Mouse (Mus musculus): ENCODE results near the gene Enkur. TPM values are rescaled to one million over a fixed set of nuclear protein-coding genes. Genes with fewer than 3 reads are reported as not detected.
A peak's percentile ranks its signal among the peaks of the same experiment; 100 is the strongest.
"Not testable (repeated sequence)": the region's sequence is repeated elsewhere in the genome, so short reads cannot be mapped to it uniquely, and the experiment has no call there.

Enkur gene
- not detected in 2 replicates for total RNA-seq (2014; fragmentation: Nextera tagmentation)
- 0.72 TPM in 1 of 2 replicates, not detected in the other for total RNA-seq (2017)

DNA sequence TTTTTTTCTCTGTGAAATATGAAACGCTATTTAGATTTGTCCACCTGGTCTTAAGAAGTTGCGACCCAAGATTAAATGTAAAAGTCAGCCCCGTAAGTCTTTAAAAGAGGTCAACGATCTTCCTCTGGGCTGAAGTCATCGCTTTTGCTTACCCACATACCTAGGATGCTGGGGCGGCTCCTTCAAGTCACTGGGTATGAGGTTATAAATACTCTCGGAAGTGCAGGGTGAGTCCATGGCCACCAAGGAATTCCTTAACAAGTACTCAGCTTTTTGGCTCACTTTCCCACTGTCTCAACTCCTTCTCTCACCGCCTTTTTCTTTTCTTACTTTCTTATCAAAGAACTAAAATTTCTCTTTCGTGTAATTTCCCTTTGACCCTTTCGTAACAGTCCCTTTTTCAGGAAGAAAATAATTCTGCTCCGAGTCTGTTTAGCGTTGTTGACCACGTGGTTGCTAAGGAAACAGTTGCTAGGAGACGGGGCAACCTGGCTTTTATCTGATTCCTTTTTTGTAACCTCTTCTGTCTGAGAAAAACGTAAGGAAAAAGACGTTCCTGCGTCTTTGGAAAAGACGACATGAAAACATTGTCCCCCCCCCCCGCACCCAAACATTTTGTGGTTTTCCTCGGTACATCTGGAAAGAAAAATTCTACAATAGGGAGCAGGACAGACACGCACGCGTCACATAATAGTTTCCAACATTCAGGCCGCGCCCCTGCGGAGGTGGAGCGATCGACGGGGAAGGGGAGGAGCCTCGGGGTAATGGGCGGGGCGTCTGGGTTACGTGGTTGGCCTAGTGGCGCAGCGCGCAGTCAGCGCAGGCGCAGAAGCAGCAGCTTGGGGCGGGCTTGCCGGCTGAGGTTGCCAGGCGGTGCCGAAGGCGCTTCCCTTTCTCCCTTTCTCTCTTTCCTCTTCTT is at the start of gene Enkur, which contains the start of gene Thnsl1:
Enkur (minus strand) TSS at position 454 of the 919 bp plus-strand sequence.
Thnsl1 (plus strand) TSS at position 813 of the 919 bp plus-strand sequence.
- peak; percentile 98 for ATAC-seq (replicated peaks; ENCODE audit: low FRiP score, low TSS enrichment, poor library complexity, severe bottlenecking)

DNA sequence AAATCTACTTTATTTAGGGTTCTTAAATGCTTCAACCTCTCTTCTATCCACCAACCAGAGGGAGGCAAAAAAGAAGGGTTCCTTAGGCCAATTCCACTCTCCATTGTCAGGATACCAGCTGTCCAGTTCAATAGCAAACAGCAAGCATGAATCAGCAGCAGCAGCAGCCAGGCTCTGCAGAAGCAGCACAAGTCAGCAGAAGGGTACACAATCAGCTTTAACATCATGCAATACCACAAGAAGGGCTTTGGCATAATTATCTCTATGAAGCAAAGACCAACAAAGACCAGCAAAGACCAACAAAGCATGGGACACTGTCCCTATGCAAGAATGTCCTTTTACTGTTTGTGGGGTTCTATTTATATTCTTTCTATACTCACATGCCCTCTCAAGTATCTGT is 49.1 kb upstream of the Enkur start:
- peak; percentile 77 for ATAC-seq (replicated peaks; ENCODE audit: low FRiP score, low TSS enrichment, poor library complexity, severe bottlenecking)

DNA sequence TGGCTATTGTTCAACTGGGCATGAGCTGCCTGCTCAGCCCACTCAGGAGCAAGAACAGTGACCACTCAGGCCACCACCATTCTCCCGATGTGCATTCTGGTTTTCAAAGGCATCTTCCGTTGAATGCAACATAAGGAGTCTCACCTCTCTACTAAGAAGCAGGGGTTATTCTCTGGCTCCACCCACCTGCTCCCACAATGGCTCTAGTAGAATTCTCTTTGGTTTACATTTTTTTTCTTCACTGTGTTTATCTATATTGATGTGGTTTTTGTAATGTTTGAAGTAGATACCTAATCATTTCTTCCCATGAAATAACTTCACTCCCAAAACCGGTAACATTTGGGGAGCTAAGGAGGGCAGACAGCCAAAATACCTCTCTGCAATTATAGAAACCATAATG is 48.5 kb upstream of the Enkur start:
- peak; percentile 65 for ATAC-seq (replicated peaks; ENCODE audit: low FRiP score, low TSS enrichment, poor library complexity, severe bottlenecking)

DNA sequence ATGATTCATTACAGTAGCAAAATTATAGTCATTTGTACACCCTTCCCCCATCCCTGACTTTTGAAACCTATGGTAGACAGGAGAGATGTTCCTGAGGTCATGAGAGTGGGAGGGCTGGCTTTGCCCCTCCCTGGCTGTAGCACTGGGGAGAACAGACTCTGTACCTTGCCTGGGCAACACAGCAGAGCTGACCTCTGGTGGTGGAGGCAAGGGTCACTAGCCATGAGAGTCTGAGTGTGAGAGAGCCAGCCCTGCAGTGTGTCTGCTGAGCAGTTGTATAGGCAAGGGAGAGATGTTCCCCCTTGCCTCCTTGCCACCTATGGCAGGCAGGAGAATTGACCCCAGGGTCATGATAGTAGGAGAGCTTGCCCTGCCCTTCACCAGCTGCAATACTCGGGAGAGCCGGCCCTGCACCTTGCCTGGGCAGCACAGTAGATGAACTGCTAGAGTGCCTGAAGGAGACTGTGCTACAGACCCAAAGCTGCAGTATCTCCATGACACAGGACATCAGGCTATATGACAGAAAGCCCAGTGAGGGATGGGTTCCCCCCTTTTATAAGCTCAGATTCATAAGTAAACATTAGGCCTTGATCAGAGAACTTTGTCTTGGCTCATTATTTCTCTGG is 40.4 kb upstream of the Enkur start:
- no peak for ATAC-seq (replicated peaks; ENCODE audit: low FRiP score, low TSS enrichment, poor library complexity, severe bottlenecking)

DNA sequence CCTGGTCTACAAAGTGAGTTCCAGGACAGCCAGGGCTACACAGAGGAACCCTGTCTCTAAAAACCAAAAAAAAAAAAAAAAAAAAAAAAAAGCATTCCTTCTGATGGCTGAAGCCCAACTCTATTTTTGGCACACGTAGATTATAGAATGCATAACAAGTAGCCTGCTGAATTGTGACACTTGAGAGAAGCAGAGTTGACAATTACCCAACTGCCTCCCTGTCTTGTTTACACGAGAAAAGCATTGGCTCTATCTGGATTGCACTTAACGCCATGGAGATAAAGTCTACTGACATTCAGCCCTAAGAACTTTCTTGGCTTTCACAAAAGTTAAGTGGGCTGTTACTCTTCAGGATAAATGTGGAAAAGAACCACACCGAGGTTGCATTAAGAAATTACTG is 39.8 kb upstream of the Enkur start:
- no peak for ATAC-seq (replicated peaks; ENCODE audit: low FRiP score, low TSS enrichment, poor library complexity, severe bottlenecking)

DNA sequence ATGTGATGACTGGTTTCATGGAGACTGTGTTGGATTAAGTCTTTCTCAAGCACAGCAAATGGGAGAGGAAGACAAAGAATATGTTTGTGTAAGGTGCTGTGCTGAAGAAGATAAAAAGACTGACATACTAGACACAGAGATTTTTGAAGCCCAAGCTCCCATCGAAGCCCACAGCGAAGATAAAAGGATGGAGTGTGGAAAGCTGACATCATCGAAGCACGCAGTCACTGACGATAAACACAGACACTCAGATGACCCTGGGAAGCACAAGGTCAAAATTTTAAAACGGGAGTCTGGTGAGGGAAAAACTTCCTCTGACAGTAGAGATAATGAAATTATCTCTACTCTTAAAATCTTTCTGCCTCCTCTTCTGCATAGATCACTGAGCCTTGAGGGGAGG is 38.9 kb upstream of the Enkur start:
- ATAC-seq (replicated peaks; ENCODE audit: low FRiP score, low TSS enrichment, poor library complexity, severe bottlenecking) = not testable (repeated sequence)

DNA sequence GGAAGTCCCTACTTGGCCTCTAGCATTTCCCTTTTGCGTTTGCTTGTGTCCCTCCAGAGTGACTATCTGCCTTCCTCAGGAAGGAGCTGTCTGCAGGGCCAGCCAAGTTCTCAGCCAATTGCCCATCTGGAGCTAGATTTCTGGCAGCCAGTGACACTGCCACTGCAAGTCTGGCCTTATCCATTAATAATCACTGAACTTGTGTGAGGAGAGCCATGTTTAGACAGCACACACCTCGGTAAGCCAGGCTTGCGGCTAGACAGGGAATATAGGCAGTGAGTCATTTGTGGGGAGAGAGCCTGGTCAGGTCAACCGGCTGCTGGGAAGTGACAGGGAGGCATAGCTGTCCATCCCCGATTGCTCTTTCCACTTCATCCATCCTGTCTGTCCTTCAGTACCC is 31.7 kb upstream of the Enkur start:
- peak; percentile 61 for ATAC-seq (replicated peaks; ENCODE audit: low FRiP score, low TSS enrichment, poor library complexity, severe bottlenecking)

DNA sequence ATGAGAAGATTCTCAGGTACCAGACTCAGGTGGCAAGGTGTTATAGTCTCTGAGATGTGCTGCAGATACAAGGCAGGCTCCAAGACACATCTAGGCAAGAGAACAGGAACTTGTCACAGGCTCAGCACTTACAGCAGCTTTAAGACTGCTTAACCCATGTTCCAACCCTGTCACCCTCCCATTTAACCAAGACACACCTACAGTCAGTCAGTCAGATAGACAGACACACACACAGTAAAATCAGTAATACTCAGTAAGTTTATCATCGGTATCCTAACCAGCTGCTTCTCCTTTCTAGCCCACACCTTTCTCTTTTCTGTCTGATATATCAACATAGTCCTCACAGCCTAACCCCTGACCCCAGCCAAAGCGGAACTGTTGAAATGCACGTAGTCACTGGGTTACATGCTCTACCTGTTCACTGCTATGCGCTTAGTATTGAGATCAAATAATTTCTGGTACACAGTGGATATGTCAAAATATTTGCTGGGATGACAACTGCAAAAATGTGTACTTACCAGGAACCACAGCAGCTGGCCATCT is 30.8 kb upstream of the Enkur start:
- ATAC-seq (replicated peaks; ENCODE audit: low FRiP score, low TSS enrichment, poor library complexity, severe bottlenecking) = peak; percentile 46; the same call in 1 of the 2 replicates

DNA sequence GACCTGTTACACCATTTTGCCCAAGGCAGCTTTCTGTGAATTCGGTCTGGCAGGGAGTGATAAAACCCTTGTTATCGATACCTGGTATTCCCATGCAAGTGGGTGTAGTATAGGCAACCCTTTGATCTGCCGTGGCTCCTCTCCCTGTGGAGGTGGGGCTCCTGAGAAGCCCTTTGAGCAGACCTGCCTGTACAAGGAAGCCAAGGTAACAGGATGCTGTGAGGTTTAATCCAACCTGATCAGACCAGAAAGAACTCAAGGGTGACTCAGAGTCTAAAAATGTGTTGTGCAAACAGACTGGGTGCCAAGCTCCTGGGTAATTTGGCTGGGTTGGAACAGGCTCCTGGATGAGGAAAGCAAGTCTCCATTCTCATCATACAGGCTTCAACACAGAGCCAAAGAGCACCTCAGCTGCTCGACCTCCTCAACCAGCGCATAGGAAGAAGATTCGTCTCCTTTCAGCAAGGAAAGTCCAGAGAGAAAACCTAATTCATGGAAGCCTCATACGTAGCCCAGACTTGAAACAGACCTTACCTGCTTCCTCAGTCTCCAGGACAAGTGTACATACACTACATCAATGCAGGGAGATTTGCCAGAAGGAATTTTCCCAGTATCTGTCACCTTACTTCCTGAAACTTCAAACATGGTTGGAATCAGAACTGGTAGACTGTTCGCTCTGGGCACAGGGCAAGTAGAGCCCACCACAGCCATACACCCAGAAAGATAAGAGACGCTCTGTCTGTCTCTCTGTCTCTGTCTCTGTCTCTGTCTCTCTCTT is 29.9 kb upstream of the Enkur start:
- no peak for ATAC-seq (replicated peaks; ENCODE audit: low FRiP score, low TSS enrichment, poor library complexity, severe bottlenecking)

DNA sequence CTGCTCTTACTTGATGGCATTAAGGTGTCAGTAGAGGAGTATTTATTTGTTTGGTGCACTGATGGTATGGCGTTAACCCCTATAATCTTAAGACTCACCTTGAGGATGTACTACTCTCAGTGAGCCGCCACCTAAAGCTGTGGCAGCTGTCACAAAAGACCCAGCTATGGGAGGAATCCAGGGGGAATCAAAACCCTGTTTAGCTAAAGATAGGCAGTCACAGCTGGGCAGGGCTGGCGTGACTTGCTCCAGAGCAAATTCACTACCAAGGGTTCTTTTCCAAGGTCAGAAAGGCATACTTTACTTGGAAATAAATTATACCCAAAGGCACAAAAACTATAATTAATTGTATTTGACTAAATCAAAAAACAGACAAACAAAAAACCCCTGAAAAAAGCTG is 26.0 kb upstream of the Enkur start:
- no peak for ATAC-seq (replicated peaks; ENCODE audit: low FRiP score, low TSS enrichment, poor library complexity, severe bottlenecking)

DNA sequence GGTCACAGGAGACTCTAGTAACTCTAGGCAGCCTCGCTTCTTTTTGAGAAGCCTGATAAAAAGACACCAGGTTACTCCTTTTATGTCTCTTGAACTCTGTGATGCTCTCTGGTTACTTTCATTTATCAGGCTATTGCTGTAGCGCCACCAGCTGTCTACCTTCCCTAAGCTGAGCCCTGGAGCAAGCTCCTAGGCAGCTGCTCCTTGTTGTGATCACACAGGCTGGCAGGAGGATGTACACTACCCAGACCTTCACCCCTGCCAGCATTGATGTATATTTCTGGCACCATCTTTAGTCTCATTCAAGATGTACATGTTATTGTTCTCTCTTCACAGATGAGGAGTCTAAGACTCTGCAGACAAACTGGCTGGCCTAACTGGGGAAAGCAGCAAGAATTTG is 25.1 kb upstream of the Enkur start:
- no peak for ATAC-seq (replicated peaks; ENCODE audit: low FRiP score, low TSS enrichment, poor library complexity, severe bottlenecking)

DNA sequence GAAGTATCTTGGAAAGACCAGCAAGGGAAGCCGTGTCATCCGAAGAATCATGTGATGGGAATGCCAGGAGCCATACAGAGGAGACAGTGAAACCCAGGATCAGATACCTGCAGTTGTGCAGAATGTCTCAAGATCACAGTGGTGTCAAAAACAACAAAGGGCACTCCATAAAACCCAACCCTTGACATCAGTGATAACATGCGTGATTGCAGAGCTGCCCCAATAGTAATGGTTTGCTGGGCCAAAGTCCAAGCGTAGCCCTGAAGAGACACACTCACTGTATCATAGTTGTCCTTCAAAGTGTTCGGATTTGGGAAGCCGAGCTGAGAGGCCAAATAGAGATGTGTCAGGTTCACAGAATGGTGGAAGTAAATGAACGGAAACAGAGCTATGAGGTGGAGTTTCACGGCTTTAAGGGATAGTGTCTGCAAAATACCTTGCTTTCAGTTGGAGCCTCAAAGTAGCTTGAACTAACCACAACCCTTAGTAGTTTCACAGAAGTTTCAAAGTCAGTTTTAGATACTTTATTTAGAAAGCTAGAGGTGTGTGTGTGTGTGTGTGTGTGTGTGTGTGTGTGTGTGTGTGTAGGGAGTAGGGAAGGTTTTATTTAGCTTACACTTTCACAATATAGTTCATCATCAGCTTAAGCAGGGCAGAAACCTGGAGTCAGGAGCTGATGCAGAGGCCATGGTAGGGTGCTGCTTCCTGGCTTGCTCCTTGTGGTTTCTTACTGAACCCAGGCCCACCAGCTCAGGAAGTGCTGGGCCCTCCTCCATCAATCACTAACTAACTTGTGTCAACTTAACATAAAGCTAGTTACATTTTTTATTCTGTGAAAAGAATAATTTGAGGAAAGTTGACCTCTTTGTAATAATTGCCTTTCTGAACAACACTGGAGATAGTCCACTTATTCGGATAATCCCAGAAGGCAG is 17.6 kb upstream of the Enkur start:
- no peak for ATAC-seq (replicated peaks; ENCODE audit: low FRiP score, low TSS enrichment, poor library complexity, severe bottlenecking)

DNA sequence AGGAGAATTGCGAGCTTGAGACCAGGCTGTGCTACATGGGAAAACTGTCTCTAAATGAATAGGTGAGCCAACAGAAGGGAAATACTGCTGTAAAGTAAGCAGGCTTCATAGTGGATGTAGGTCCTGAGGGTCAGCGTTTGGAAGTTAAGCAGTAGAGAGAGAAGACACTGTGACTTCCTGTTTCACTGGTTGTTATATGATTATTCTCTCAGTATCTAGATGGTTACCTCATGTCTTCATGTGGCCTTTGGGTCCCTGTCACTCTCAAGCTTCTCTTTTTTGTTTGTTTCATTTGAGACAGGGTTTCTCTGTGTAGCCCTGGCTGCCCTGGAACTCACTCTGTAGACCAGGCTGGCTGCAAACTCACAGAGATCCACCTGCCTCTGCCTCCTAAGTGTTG is 10.1 kb upstream of the Enkur start:
- ATAC-seq (replicated peaks; ENCODE audit: low FRiP score, low TSS enrichment, poor library complexity, severe bottlenecking) = no peak

DNA sequence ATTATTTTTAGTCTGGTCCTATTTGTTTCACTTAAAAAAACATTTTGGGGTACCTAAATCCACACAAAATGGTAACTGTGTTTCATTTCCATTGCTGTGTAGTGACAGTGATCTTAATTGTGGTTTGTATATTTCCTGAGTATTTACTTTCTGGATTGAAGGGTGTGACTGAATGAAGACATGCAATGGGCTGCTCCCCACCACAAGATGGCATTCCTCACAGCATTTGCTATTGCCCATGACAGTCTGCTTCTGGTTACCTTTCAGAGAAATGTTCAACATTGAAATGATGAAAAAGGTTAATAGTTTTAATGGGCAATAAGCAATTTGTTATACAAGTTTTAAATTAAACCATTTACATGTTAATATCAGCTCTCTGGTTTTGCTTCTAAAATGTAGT is 9.2 kb upstream of the Enkur start:
- ATAC-seq (replicated peaks; ENCODE audit: low FRiP score, low TSS enrichment, poor library complexity, severe bottlenecking) = no peak

DNA sequence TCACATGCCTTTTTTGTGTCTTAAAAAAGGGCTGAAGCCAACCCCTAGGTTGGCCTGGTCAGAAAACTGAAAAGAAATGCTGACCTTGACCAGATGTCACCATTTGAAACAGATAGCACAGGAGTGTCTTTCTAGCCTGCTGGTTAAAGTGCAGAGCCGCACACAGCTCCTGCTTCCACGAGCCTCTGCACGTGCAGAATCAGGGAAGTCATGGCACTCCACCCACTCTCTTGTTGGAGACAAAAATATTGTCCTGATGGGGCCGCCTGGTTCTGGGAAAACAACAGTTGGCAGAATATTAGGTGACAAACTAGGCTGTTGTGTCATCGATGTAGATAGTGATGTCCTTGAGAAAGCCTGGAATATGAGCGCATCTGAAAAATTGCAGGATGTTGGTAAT is 6.2 kb upstream of the Enkur start:
- ATAC-seq (replicated peaks; ENCODE audit: low FRiP score, low TSS enrichment, poor library complexity, severe bottlenecking) = no peak

DNA sequence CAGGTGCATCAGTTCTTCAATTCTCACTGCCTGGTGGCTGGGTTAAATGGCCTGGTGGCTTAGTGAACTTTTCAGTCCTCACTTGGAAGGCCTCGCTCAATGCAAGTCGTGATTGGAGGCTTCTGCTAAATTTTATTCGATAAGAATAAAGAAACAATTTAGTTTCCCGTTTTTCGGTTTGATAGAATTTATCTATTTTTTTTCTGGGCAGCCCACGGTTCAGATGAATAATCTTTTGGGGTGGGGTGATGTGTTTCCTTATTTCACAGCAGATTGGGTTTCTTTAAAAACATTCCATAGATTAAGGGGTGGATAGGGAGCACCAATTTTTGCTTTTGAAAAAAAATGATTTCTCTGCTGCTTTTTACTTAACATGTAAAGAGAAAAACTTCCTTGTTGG is 1.1 kb upstream of the Enkur start:
- peak; percentile 1; the same call in 1 of the 2 replicates for ATAC-seq (replicated peaks; ENCODE audit: low FRiP score, low TSS enrichment, poor library complexity, severe bottlenecking)

DNA sequence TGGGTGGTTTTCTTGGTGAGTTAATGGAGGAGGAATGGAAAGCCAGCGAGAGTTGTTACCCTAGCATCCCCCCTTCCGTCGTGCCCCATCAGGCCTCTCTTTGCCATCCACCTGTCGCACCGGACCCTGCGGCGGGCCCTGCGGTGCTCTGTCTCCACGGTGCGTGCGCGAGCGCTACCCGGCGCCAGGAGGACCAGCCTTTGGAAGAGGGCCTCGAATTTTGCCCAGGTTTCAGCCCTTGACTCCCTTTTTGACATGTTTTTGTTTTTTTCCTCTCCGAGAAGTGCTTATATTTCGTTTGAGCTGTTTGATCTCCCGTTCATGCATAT is 630 bp upstream of the Enkur start:
- peak; percentile 79 for ATAC-seq (replicated peaks; ENCODE audit: low FRiP score, low TSS enrichment, poor library complexity, severe bottlenecking)

DNA sequence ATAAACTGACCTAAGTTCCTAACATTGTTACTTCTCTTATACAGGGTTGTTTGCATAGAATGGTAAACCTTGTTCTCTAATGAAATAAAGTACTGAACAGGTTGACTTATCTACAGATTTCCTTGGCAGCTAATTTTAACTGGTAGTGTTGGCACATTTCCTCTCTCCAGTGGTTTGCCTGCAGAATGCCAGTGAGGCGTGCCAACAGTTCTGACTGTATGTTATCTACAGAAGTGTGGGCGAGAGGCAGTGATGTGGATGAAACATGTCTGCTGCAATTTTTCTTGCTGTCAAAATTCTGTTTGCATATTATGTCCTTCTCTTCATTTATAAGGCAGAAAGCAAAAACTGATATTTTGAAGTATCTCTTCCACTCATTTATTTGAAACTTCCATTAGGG is 2.4 kb downstream of the Enkur start:
- 0 out of 2 replicates have a peak, but pooled peaks have one; percentile 32 for ATAC-seq (replicated peaks; ENCODE audit: low FRiP score, low TSS enrichment, poor library complexity, severe bottlenecking)

DNA sequence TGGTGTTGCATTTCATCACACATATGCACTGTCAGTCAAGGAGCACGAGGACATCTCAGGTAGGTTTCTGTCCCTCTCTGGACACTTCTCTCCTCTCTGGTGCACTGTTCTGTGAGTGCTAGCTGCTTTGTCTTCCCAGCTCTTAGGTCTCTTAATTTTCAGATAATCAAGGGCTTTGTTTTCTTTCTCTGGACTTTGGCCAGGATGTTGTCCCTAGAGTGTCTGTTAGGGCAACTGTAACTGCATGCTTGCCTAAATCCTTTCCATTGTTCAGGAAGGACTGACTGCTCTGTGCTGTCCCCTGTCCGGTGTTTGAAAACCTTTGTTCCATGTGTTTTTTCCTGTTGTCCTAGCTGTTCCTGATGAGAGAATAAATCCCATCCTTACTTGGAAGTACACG is 6.1 kb downstream of the Enkur start:
- no peak for ATAC-seq (replicated peaks; ENCODE audit: low FRiP score, low TSS enrichment, poor library complexity, severe bottlenecking)
